Mouse (Mus musculus) heart, postnatal 0 days (tissue): ENCODE data around the gene Edem1. TPM values are rescaled to one million over a fixed set of nuclear protein-coding genes. Genes with fewer than 3 reads are reported as not detected.

Experiments used
- ATAC-seq: fragments of 200-750 bp; cut with Nextera tagmentation; 2 replicates; pipeline ENCODE4 v1.8.0; 2017; ENCODE audit warnings: low read depth, moderate number of reproducible peaks, moderate library complexity; ENCODE audit not compliant: insufficient read depth
- DNase-seq: peaks from one replicate; pipeline ENCODE4 v3.0.0-alpha.2; 2016; ENCODE audit warnings: low spot score
- H3K27ac ChIP-seq: fragments of 300-500 bp; sonication (generic); 2 replicates; pipeline ENCODE4 v1.5.1; 2014; ENCODE audit warnings: low read depth, mild to moderate bottlenecking
- H3K27me3 ChIP-seq: fragments of 300-500 bp; sonication (generic); 2 replicates; pipeline ENCODE4 v1.6.1; 2014; ENCODE audit warnings: low read length, mixed read lengths; ENCODE audit not compliant: control insufficient read depth, insufficient read depth
- H3K36me3 ChIP-seq: fragments of 300-500 bp; sonication (generic); replicated peaks from 2 replicates; pipeline ENCODE4 v1.6.1; 2014; ENCODE audit warnings: low read length, mixed read lengths; ENCODE audit not compliant: control insufficient read depth, insufficient read depth
- H3K4me1 ChIP-seq: fragments of 300-500 bp; sonication (generic); 2 replicates; pipeline ENCODE4 v1.6.1; 2014; ENCODE audit warnings: antibody characterized with exemption; ENCODE audit not compliant: control insufficient read depth, insufficient read depth
- H3K4me2 ChIP-seq: fragments of 300-500 bp; sonication (generic); 2 replicates; pipeline ENCODE4 v1.6.1; 2014; ENCODE audit warnings: low read depth, mild to moderate bottlenecking, low read length, moderate library complexity
- H3K4me3 ChIP-seq: fragments of 300-500 bp; sonication (generic); 2 replicates; pipeline ENCODE4 v1.5.1; 2014; ENCODE audit warnings: low read depth, low read length
- H3K9ac ChIP-seq: fragments of 300-500 bp; sonication (generic); replicated peaks from 2 replicates; pipeline ENCODE4 v1.6.1; 2014; ENCODE audit warnings: low read depth, low read length, mixed read lengths
- H3K9me3 ChIP-seq: fragments of 300-500 bp; sonication (generic); replicated peaks from 2 replicates; pipeline ENCODE4 v1.6.1; 2016; ENCODE audit warnings: low read length; ENCODE audit not compliant: control insufficient read depth
- CTCF ChIP-seq: IDR thresholded peaks from 2 replicates; pipeline ENCODE4 v1.5.1; 2016; ENCODE audit warnings: antibody characterized with exemption, control low read depth, low read depth
- EP300 ChIP-seq: IDR thresholded peaks from 2 replicates; pipeline ENCODE4 v1.6.1; 2016; ENCODE audit warnings: antibody characterized with exemption, low read depth
- WGBS: fragments of 180-500 bp; shearing (Covaris S2); extraction: QIAGEN DNeasy Blood & Tissue Kit; methylation state at CpG from one replicate; pipeline ENCODE4 v1.1.7; 2014; 5-methylcytosine and 5-hydroxymethylcytosine counted together
- polyA plus RNA-seq: library from polyadenylated mRNA; unstranded; fragments of >200 nt; fragmentation: Nextera tagmentation; extraction: Ambion mirVana; gene quantifications from 2 replicates; pipeline ENCODE4 v1.2.1, GENCODE M21; 2015
- total RNA-seq: library from RNA; depleted of rRNA; stranded (reverse); fragments of >200 nt; gene quantifications from 2 replicates; pipeline ENCODE4 v1.2.3, GENCODE M21; 2014; ENCODE audit warnings: low replicate concordance

Edem1 gene
- total and polyA plus RNA-seq, 2 experiments from 2014 or later = 5.9 to 19.8 TPM

- TF ChIP-seq EP300 (no peak), CTCF (no peak)
- no peak overlapping the region for H3K4me2 ChIP-seq
- H3K27ac ChIP-seq = no peak overlapping the region
- no peaks in the 10 kb centered on the region for H3K9me3 ChIP-seq
- ATAC-seq (no peak), DNase-seq (no peak)
- WGBS = 66% methylated on average over 5 of the region's 5 CpGs
- H3K4me1 ChIP-seq = no peaks in the 10 kb centered on the region
- H3K4me3 ChIP-seq = no peak overlapping the region
- H3K27me3 ChIP-seq = no peaks in the 10 kb centered on the region
- no peak overlapping the region for H3K9ac ChIP-seq
- no peaks in the 10 kb centered on the region for H3K36me3 ChIP-seq
Measured at GRCm38 (mm10) chr6:108892589-108892988, 64.1 kb downstream of the Edem1 start.

GRCm38 (mm10) chr6:108895129-108895528 is 66.7 kb downstream of the Edem1 start:
- TF ChIP-seq EP300 (no peak), CTCF (no peak)
- no peak overlapping the region for H3K9ac ChIP-seq
- DNase-seq (no peak), ATAC-seq (no peak)
- no peaks in the 10 kb centered on the region for H3K36me3 ChIP-seq
- no peak overlapping the region for H3K4me2 ChIP-seq
- H3K27ac ChIP-seq = no peak overlapping the region
- no peaks in the 10 kb centered on the region for H3K9me3 ChIP-seq
- H3K27me3 ChIP-seq = no peaks in the 10 kb centered on the region
- no peaks in the 10 kb centered on the region for H3K4me1 ChIP-seq
- no peak overlapping the region for H3K4me3 ChIP-seq
- 71% methylated on average over 2 of the region's 2 CpGs for WGBS

- no peak overlapping the region for H3K27ac ChIP-seq
- WGBS = 89% methylated on average over 3 of the region's 3 CpGs
- DNase-seq = no peak
Measured at GRCm38 (mm10) chr6:108895976-108896375, 67.5 kb downstream of the Edem1 start.

GRCm38 (mm10) chr6:108896525-108897087 is 68.2 kb downstream of the Edem1 start:
- 67% methylated on average over 8 of the region's 8 CpGs for WGBS
- H3K4me2 ChIP-seq = no peak overlapping the region
- no peak overlapping the region for H3K4me3 ChIP-seq
- H3K27ac ChIP-seq = no peak overlapping the region
- H3K27me3 ChIP-seq = no peaks in the 10 kb centered on the region
- no peak for ATAC-seq
- TF ChIP-seq CTCF = no peak
- no peak for TF ChIP-seq EP300
- no peak for DNase-seq
- no peaks in the 10 kb centered on the region for H3K4me1 ChIP-seq
- no peaks in the 10 kb centered on the region for H3K36me3 ChIP-seq
- H3K9ac ChIP-seq = no peak overlapping the region
- H3K9me3 ChIP-seq = no peaks in the 10 kb centered on the region

More at GRCm38 (mm10) chr6:108895976-108896375, 67.5 kb downstream of the Edem1 start:
- H3K9me3 ChIP-seq = no peaks in the 10 kb centered on the region
- no peaks in the 10 kb centered on the region for H3K4me1 ChIP-seq
- no peaks in the 10 kb centered on the region for H3K36me3 ChIP-seq
- no peak overlapping the region for H3K4me2 ChIP-seq
- H3K9ac ChIP-seq = no peak overlapping the region
- no peak for ATAC-seq
- no peaks in the 10 kb centered on the region for H3K27me3 ChIP-seq
- TF ChIP-seq EP300 (no peak), CTCF (no peak)
- H3K4me3 ChIP-seq = no peak overlapping the region

- Histone ChIP-seq H3K9me3 (no peaks in the 10 kb centered on the region), H3K27ac (no peak overlapping the region), H3K4me2 (no peak overlapping the region), H3K4me3 (no peak overlapping the region), H3K9ac (no peak overlapping the region), H3K36me3 (no peaks in the 10 kb centered on the region), H3K4me1 (no peaks in the 10 kb centered on the region), H3K27me3 (no peaks in the 10 kb centered on the region)
- TF ChIP-seq EP300 (no peak), CTCF (no peak)
- WGBS = 69% methylated on average over 2 of the region's 2 CpGs
- ATAC-seq = no peak
- no peak for DNase-seq
Measured at GRCm38 (mm10) chr6:108899231-108899630, 70.8 kb downstream of the Edem1 start.

- H3K36me3 ChIP-seq = no peaks in the 10 kb centered on the region
- H3K27me3 ChIP-seq = no peaks in the 10 kb centered on the region
- no peak overlapping the region for H3K27ac ChIP-seq
- H3K4me3 ChIP-seq = no peak overlapping the region
- H3K4me1 ChIP-seq = no peaks in the 10 kb centered on the region
- TF ChIP-seq EP300 (no peak), CTCF (no peak)
- no peaks in the 10 kb centered on the region for H3K9me3 ChIP-seq
- DNase-seq = no peak
- no peak overlapping the region for H3K9ac ChIP-seq
- ATAC-seq = no peak
- no peak overlapping the region for H3K4me2 ChIP-seq
Measured at GRCm38 (mm10) chr6:108902124-108902523, 73.7 kb downstream of the Edem1 start.
